Mouse (Mus musculus) midbrain, embryonic 16.5 days (tissue): ENCODE data around the gene Nrsn2. TPM values are rescaled to one million over a fixed set of nuclear protein-coding genes. Genes with fewer than 3 reads are reported as not detected.

Experiments
- ATAC-seq: fragments of 200-750 bp; cut with Nextera tagmentation; 2 replicates; pipeline ENCODE4 v1.8.0; 2017; ENCODE audit warnings: moderate TSS enrichment
- H3K27ac ChIP-seq: fragments of 300-500 bp; sonication (generic); 2 replicates; pipeline ENCODE4 v1.5.1; 2014; ENCODE audit warnings: mild to moderate bottlenecking, low read length, mixed read lengths
- H3K27me3 ChIP-seq: fragments of 300-500 bp; sonication (generic); 2 replicates; pipeline ENCODE4 v1.6.1; 2014; ENCODE audit warnings: low read depth, low read length, mixed read lengths; ENCODE audit not compliant: control insufficient read depth, insufficient read depth
- H3K36me3 ChIP-seq: fragments of 300-500 bp; sonication (generic); 2 replicates; pipeline ENCODE4 v1.6.1; 2014; ENCODE audit warnings: mild to moderate bottlenecking, low read length, moderate library complexity, mixed read lengths; ENCODE audit not compliant: control insufficient read depth, insufficient read depth
- H3K4me1 ChIP-seq: fragments of 300-500 bp; sonication (generic); 2 replicates; pipeline ENCODE4 v1.6.1; 2014; ENCODE audit warnings: mild to moderate bottlenecking, low read length, mixed read lengths; ENCODE audit not compliant: control insufficient read depth, insufficient read depth
- H3K4me2 ChIP-seq: fragments of 300-500 bp; sonication (generic); 2 replicates; pipeline ENCODE4 v1.6.1; 2014; ENCODE audit warnings: mild to moderate bottlenecking, low read length, mixed read lengths
- H3K4me3 ChIP-seq: fragments of 300-500 bp; sonication (generic); 2 replicates; pipeline ENCODE4 v1.5.1; 2014; ENCODE audit warnings: low read depth, mild to moderate bottlenecking, low read length, moderate library complexity, mixed read lengths
- H3K9ac ChIP-seq: fragments of 300-500 bp; sonication (generic); 2 replicates; pipeline ENCODE4 v1.6.1; 2014; ENCODE audit warnings: low read depth, low read length, mixed read lengths
- H3K9me3 ChIP-seq: fragments of 300-500 bp; sonication (generic); replicated peaks from 2 replicates; pipeline ENCODE4 v1.6.1; 2014; ENCODE audit warnings: mild to moderate bottlenecking, low read length, mixed read lengths; ENCODE audit not compliant: control insufficient read depth, poor library complexity, severe bottlenecking
- WGBS: fragments of 180-500 bp; shearing (Covaris S2); extraction: QIAGEN DNeasy Blood & Tissue Kit; methylation state at CpG from one replicate; pipeline ENCODE4 v1.1.7; 2014; 5-methylcytosine and 5-hydroxymethylcytosine counted together
- polyA plus RNA-seq: library from polyadenylated mRNA; unstranded; fragments of >200 nt; fragmentation: Nextera tagmentation; extraction: Ambion mirVana; gene quantifications from 2 replicates; pipeline ENCODE4 v1.2.1, GENCODE M21; 2015

Gene Nrsn2
- polyA plus RNA-seq, 1 experiment from 2014 or later: 64.8 TPM

GRCm38 (mm10) chr2:152349842-152350540, 26.4 kb downstream of the Nrsn2 start:
- H3K36me3 ChIP-seq: no peaks in the 10 kb centered on the region
- 90% methylated on average over 8 of the region's 8 CpGs for WGBS
- no peak overlapping the region for H3K4me2 ChIP-seq
- H3K9ac ChIP-seq: no peak overlapping the region
- H3K27ac ChIP-seq: no peak overlapping the region
- H3K9me3 ChIP-seq: no peaks in the 10 kb centered on the region
- no peak overlapping the region for H3K4me3 ChIP-seq
- H3K27me3 ChIP-seq: no peaks in the 10 kb centered on the region
- ATAC-seq: no peak
- H3K4me1 ChIP-seq: no peaks in the 10 kb centered on the region

- no peaks in the 10 kb centered on the region for H3K36me3 ChIP-seq
- ATAC-seq: no peak
- no peak overlapping the region for H3K27ac ChIP-seq
- 76% methylated on average over 6 of the region's 6 CpGs for WGBS
- H3K9me3 ChIP-seq: no peaks in the 10 kb centered on the region
- H3K4me1 ChIP-seq: no peaks in the 10 kb centered on the region
- H3K4me2 ChIP-seq: no peak overlapping the region
- H3K4me3 ChIP-seq: no peak overlapping the region
- H3K9ac ChIP-seq: no peak overlapping the region
- no peaks in the 10 kb centered on the region for H3K27me3 ChIP-seq
These were observed 27.2 kb downstream of the Nrsn2 start for GRCm38 (mm10) chr2:152349205-152349604.

GRCm38 (mm10) chr2:152347722-152348121, 28.7 kb downstream of the Nrsn2 start:
- Histone ChIP-seq H3K4me2 (no peak overlapping the region), H3K9me3 (no peaks in the 10 kb centered on the region), H3K4me3 (no peak overlapping the region), H3K27me3 (no peaks in the 10 kb centered on the region), H3K36me3 (no peaks in the 10 kb centered on the region), H3K27ac (no peak overlapping the region), H3K4me1 (no peaks in the 10 kb centered on the region), H3K9ac (no peak overlapping the region)
- ATAC-seq: no peak
- WGBS: 80% methylated on average over 2 of the region's 2 CpGs

- 42% methylated on average over 9 of the region's 9 CpGs for WGBS
- Histone ChIP-seq H3K4me1 (no peaks in the 10 kb centered on the region), H3K36me3 (no peaks in the 10 kb centered on the region), H3K9me3 (no peaks in the 10 kb centered on the region), H3K27me3 (no peaks in the 10 kb centered on the region), H3K4me2 (no peak overlapping the region), H3K4me3 (no peak overlapping the region), H3K9ac (no peak overlapping the region), H3K27ac (no peak overlapping the region)
- ATAC-seq: no peak
These were observed 29.5 kb downstream of the Nrsn2 start for GRCm38 (mm10) chr2:152346776-152347465.

- 64% methylated on average over 6 of the region's 6 CpGs for WGBS
- no peak overlapping the region for H3K27ac ChIP-seq
- no peaks in the 10 kb centered on the region for H3K36me3 ChIP-seq
- H3K9ac ChIP-seq: no peak overlapping the region
- no peak for ATAC-seq
- no peaks in the 10 kb centered on the region for H3K27me3 ChIP-seq
- H3K4me3 ChIP-seq: no peak overlapping the region
- H3K4me2 ChIP-seq: no peak overlapping the region
- no peaks in the 10 kb centered on the region for H3K9me3 ChIP-seq
- no peaks in the 10 kb centered on the region for H3K4me1 ChIP-seq
These were observed 31.0 kb downstream of the Nrsn2 start for GRCm38 (mm10) chr2:152345393-152345792.

GRCm38 (mm10) chr2:152344909-152345308, 31.5 kb downstream of the Nrsn2 start:
- H3K36me3 ChIP-seq: no peaks in the 10 kb centered on the region
- ATAC-seq: no peak
- H3K4me3 ChIP-seq: no peak overlapping the region
- 64% methylated on average over 5 of the region's 5 CpGs for WGBS
- no peak overlapping the region for H3K27ac ChIP-seq
- H3K27me3 ChIP-seq: no peaks in the 10 kb centered on the region
- no peaks in the 10 kb centered on the region for H3K4me1 ChIP-seq
- no peak overlapping the region for H3K4me2 ChIP-seq
- no peak overlapping the region for H3K9ac ChIP-seq
- no peaks in the 10 kb centered on the region for H3K9me3 ChIP-seq

- H3K4me3 ChIP-seq: peak overlapping the region; percentile 52
- no peaks in the 10 kb centered on the region for H3K4me1 ChIP-seq
- no peaks in the 10 kb centered on the region for H3K9me3 ChIP-seq
- peak overlapping the region; percentile 65; the same call in 1 of the 2 replicates for H3K9ac ChIP-seq
- peak overlapping the region; percentile 70 for H3K4me2 ChIP-seq
- no peaks in the 10 kb centered on the region for H3K36me3 ChIP-seq
- H3K27ac ChIP-seq: no peak overlapping the region
- WGBS: 9% methylated on average over 10 of the region's 10 CpGs
- ATAC-seq: peak; percentile 18; the same call in 1 of the 2 replicates
- no peaks in the 10 kb centered on the region for H3K27me3 ChIP-seq
These were observed 32.1 kb downstream of the Nrsn2 start for GRCm38 (mm10) chr2:152344361-152344760.

- WGBS: under 1% methylated on average over 47 of the region's 52 CpGs
- no peaks in the 10 kb centered on the region for H3K27me3 ChIP-seq
- peak within 1 kb of the TSS; percentile 52 for H3K4me3 ChIP-seq
- peak within 1 kb of the TSS; percentile 51 for H3K27ac ChIP-seq
- no peaks in the 10 kb centered on the region for H3K36me3 ChIP-seq
- H3K4me1 ChIP-seq: no peaks in the 10 kb centered on the region
- peak within 1 kb of the TSS; percentile 70 for H3K4me2 ChIP-seq
- no peaks in the 10 kb centered on the region for H3K9me3 ChIP-seq
- H3K9ac ChIP-seq: peak within 1 kb of the TSS; percentile 65
- peak; percentile 85 for ATAC-seq
These were observed 32.9 kb downstream of the Nrsn2 start, which contains the start of gene Trib3 for GRCm38 (mm10) chr2:152343329-152344213. TSS of gene Trib3 (minus strand) at chr2:152344032.
